Mouse (Mus musculus) CH12.LX (cell line): Measurements from ENCODE around the gene Sumo3. TPM values are rescaled to one million over a fixed set of nuclear protein-coding genes. Genes with fewer than 3 reads are reported as not detected.

ENCODE experiments used
- DNase-seq: peaks from one replicate; pipeline ENCODE4 v3.0.0-alpha.2; 2013; ENCODE audit errors: extremely low read depth
- H3K27ac ChIP-seq: 2 replicates; pipeline ENCODE4 v1.5.1; 2012; ENCODE audit warnings: low read depth, mild to moderate bottlenecking, control low read depth, moderate library complexity; ENCODE audit not compliant: insufficient read depth
- H3K27me3 ChIP-seq: replicated peaks from 2 replicates; pipeline ENCODE3; 2012; ENCODE audit warnings: inconsistent platforms
- H3K36me3 ChIP-seq, 2 experiments: replicated peaks in 1 of 2; 2 replicates each; pipeline versions ENCODE3 to v1.6.1; 2012; ENCODE audit warnings: inconsistent platforms in 1 of 2, low read length in 1 of 2, mild to moderate bottlenecking in 1 of 2, mixed read lengths in 1 of 2, moderate library complexity in 1 of 2; ENCODE audit not compliant: control insufficient read depth in 1 of 2, insufficient read depth in 1 of 2
- H3K4me1 ChIP-seq, 2 experiments: 2 replicates each; pipeline ENCODE4 v1.6.1; 2012; ENCODE audit warnings: inconsistent platforms in 1 of 2, moderate library complexity in 1 of 2; ENCODE audit not compliant: insufficient read depth in 2 of 2, control insufficient read depth in 1 of 2
- H3K4me2 ChIP-seq: 2 replicates; pipeline ENCODE4 v1.6.1; 2012; ENCODE audit warnings: low read depth, mild to moderate bottlenecking, control low read depth; ENCODE audit not compliant: poor library complexity, insufficient read depth, severe bottlenecking
- H3K4me3 ChIP-seq, 3 experiments: fragments of 150-350 bp in 1 of 3; sonication (generic) in 1 of 3; replicated peaks in 1 of 3; 2 replicates each; pipeline versions ENCODE3 to v1.5.1; 2011 to 2012; ENCODE audit warnings: low read depth in 2 of 3, low read length in 2 of 3, mild to moderate bottlenecking in 2 of 3, moderate library complexity in 2 of 3, control low read depth in 1 of 3, improper control_type of control experiment in 1 of 3, inconsistent platforms in 1 of 3, mixed read lengths in 1 of 3; ENCODE audit not compliant: poor library complexity in 1 of 3
- H3K79me2 ChIP-seq: replicated peaks from 2 replicates; pipeline ENCODE4 v1.6.1; 2012; ENCODE audit warnings: mild to moderate bottlenecking, moderate library complexity; ENCODE audit not compliant: control insufficient read depth, poor library complexity, insufficient read depth, severe bottlenecking; ENCODE audit errors: extremely low read depth
- H3K9ac ChIP-seq: 2 replicates; pipeline ENCODE4 v1.6.1; 2012; ENCODE audit warnings: low read depth, mild to moderate bottlenecking, control low read depth, moderate library complexity; ENCODE audit not compliant: insufficient read depth
- H3K9me3 ChIP-seq: replicated peaks from 2 replicates; pipeline ENCODE3; 2012; ENCODE audit warnings: low read length, inconsistent platforms, mixed read lengths
- BHLHE40 ChIP-seq: IDR thresholded peaks from 2 replicates; pipeline ENCODE4 v1.6.1; 2011; ENCODE audit warnings: mild to moderate bottlenecking, low read depth, low read length, improper control_type of control experiment
- CTCF ChIP-seq, 2 experiments: IDR thresholded peaks in 1 of 2; conservative IDR thresholded peaks in 1 of 2; 2 replicates each; pipeline ENCODE4 v1.5.1; 2011 to 2012; ENCODE audit warnings: low read depth in 2 of 2, low read length in 2 of 2, improper control_type of control experiment in 1 of 2, inconsistent platforms in 1 of 2, mild to moderate bottlenecking in 1 of 2, moderate library complexity in 1 of 2
- GABPA ChIP-seq: IDR thresholded peaks from 2 replicates; pipeline ENCODE4 v1.6.1; 2012; ENCODE audit warnings: low read depth, low read length, improper control_type of control experiment, inconsistent platforms; ENCODE audit not compliant: insufficient replicate concordance
- HCFC1 ChIP-seq: IDR thresholded peaks from 2 replicates; pipeline ENCODE4 v1.6.1; 2012; ENCODE audit warnings: low read depth, mild to moderate bottlenecking, inconsistent platforms, low read length, improper control_type of control experiment
- IRF4 ChIP-seq: IDR thresholded peaks from 2 replicates; pipeline ENCODE4 v1.6.1; 2014; ENCODE audit warnings: low read depth, mild to moderate bottlenecking, inconsistent platforms, low read length, improper control_type of control experiment
- KAT2A ChIP-seq: IDR thresholded peaks from 2 replicates; pipeline ENCODE4 v1.6.1; 2012; ENCODE audit warnings: low read length, improper control_type of control experiment, inconsistent platforms; ENCODE audit not compliant: insufficient replicate concordance
- MAFK ChIP-seq: IDR thresholded peaks from 2 replicates; pipeline ENCODE4 v1.6.1; 2011; ENCODE audit warnings: low read length, improper control_type of control experiment; ENCODE audit not compliant: insufficient replicate concordance
- MAX ChIP-seq: IDR thresholded peaks from 2 replicates; pipeline ENCODE4 v1.6.1; 2011; ENCODE audit warnings: low read length, improper control_type of control experiment
- MAZ ChIP-seq: IDR thresholded peaks from 2 replicates; pipeline ENCODE4 v1.6.1; 2012; ENCODE audit warnings: low read depth, mild to moderate bottlenecking, inconsistent platforms, low read length, improper control_type of control experiment, moderate library complexity
- MYC ChIP-seq: IDR thresholded peaks from 2 replicates; pipeline ENCODE4 v1.6.1; 2011; ENCODE audit warnings: low read depth, mild to moderate bottlenecking, improper control_type of control experiment, low read length
- NELFE ChIP-seq: IDR thresholded peaks from 2 replicates; pipeline ENCODE4 v1.6.1; 2011; ENCODE audit warnings: low read depth, low read length, improper control_type of control experiment
- PAX5 ChIP-seq: IDR thresholded peaks from 2 replicates; pipeline ENCODE4 v1.6.1; 2012; ENCODE audit warnings: low read length, inconsistent platforms, mixed read lengths
- RAD21 ChIP-seq: IDR thresholded peaks from 2 replicates; pipeline ENCODE4 v1.6.1; 2011; ENCODE audit warnings: low read depth, mild to moderate bottlenecking, low read length, improper control_type of control experiment, moderate library complexity
- RCOR1 ChIP-seq: conservative IDR thresholded peaks from 2 replicates; pipeline ENCODE4 v1.6.1; 2012; ENCODE audit warnings: low read depth, mild to moderate bottlenecking, inconsistent platforms, low read length, improper control_type of control experiment
- UBTF ChIP-seq: IDR thresholded peaks from 2 replicates; pipeline ENCODE4 v1.6.1; 2012; ENCODE audit warnings: low read depth, mild to moderate bottlenecking, inconsistent platforms, low read length, improper control_type of control experiment, moderate library complexity
- ZNF384 ChIP-seq: IDR thresholded peaks from 2 replicates; pipeline ENCODE4 v1.6.1; 2012; ENCODE audit warnings: low read depth, low read length, improper control_type of control experiment, inconsistent platforms
- dilution Hi-C: fragments of 300-500 bp; cut with MboI; formaldehyde crosslinking; loops from 2 replicates; pipeline ENCODE4 v1.14.3; 2020; ENCODE audit warnings: low sequenced_read_pairs; ENCODE audit not compliant: extremely low pct_unique_long_range_greater_than_20kb, extremely low pct_ligation_motif_present
- in situ Hi-C: fragments of 300-500 bp; cut with MboI; formaldehyde crosslinking; loops from 3 replicates; pipeline ENCODE4 v1.14.3; 2019; ENCODE audit warnings: low sequenced_read_pairs, low pct_ligation_motif_present, low pct_unique_long_range_greater_than_20kb, mixed read lengths
- polyA plus RNA-seq: library from polyadenylated mRNA; unstranded; fragments of >175 nt; gene quantifications from 2 replicates; pipeline ENCODE4 v1.2.1, GENCODE M21; 2012; ENCODE audit warnings: low read depth; ENCODE audit not compliant: insufficient read length
- total RNA-seq, 2 experiments: library from RNA; depleted of rRNA; stranded (reverse); fragments of 300-350 nt in 1 of 2; fragments of >200 nt in 1 of 2; gene quantifications; 2 replicates each; pipeline ENCODE4 v1.2.3; 2012 to 2014

Gene Sumo3
- total and polyA plus RNA-seq, 3 experiments: 54.4 to 130 (median 81.2) TPM

DNA sequence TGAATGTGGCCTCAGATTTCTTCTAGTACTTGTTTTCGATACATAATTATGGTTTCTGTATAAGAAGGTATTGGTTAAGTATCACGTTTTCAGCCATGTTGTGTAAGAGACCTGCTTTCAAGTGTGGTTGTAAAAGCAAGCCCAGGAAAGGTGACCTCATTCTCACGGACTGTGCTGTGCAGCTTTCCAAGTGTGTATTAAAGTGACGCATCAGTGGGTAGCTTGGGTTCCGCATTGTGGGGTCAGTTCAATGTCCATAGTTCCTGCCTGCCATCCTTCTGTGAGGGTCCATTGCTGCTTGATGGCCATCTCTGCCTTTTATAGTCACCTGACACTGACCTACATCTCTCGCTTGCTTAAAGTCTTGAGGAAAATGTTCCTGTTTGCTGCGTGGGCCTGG is 11.0 kb downstream of the Sumo3 start:
- H3K9me3 ChIP-seq: no peaks in the 10 kb centered on the region
- no peak overlapping the region for H3K9ac ChIP-seq
- in situ Hi-C loops: no loop called here
- dilution Hi-C loops: no loop called here
- no peak overlapping the region for H3K27ac ChIP-seq
- no peak for DNase-seq
- no peaks in the 10 kb centered on the region for H3K27me3 ChIP-seq
- no peaks in the 10 kb centered on the region for H3K79me2 ChIP-seq
- H3K36me3 ChIP-seq: peaks cover 32 to 70% of the 10 kb centered on the region in 2 experiments
- TF ChIP-seq RCOR1 (no peak), MAX (no peak), BHLHE40 (no peak)
- H3K4me2 ChIP-seq: no peak overlapping the region
- H3K4me3 ChIP-seq: no peak overlapping the region
- H3K4me1 ChIP-seq: peaks cover 0 to 7% of the 10 kb centered on the region in 2 experiments; a peak in 2 of 4 replicates

DNA sequence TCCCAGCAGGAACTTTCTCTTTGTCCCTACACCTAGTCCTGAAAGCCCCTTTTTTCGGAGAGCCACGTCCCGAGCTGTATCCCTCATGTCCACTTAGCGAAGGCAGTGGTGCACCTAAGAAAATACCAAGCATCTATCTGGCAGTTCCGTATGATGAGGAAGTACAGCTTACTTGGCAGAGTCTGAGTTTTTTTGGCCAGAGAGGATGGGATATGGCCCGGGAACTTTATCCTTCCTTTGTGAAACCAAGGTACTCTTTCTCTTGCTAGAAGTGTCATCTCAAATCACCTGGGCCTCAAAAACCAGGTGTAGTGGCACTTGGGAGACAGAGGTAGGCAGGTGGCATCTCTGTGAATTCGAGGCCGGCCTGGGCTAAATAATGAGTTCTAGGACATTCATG is 15.6 kb downstream of the Sumo3 start:
- Histone ChIP-seq H3K4me2 (peak overlapping the region; percentile 85), H3K9ac (peak overlapping the region; percentile 80), H3K4me3 (peak overlapping the region; percentile 52 to 99 (median 97)), H3K36me3 (peaks cover 19 to 54% of the 10 kb centered on the region in 2 experiments), H3K79me2 (peaks cover 42% of the 10 kb centered on the region), H3K27ac (peak overlapping the region; percentile 69)
- TF ChIP-seq NELFE: no peak
- TF ChIP-seq RAD21: no peak
- TF ChIP-seq MAZ: no peak
- TF ChIP-seq ZNF384: no peak
- no peak for TF ChIP-seq MAFK
- no peak for TF ChIP-seq CTCF (conservative IDR thresholded peaks at IDR 0.05 in 1 of 2, IDR thresholded peaks at IDR 0.05 in 1 of 2; ENCODE audit: low read depth in 2 of 2, low read length in 2 of 2)
- TF ChIP-seq KAT2A: no peak
- TF ChIP-seq HCFC1: no peak
- TF ChIP-seq GABPA: no peak
- TF ChIP-seq IRF4: no peak
- TF ChIP-seq MYC: no peak
- no peak for TF ChIP-seq UBTF
- TF ChIP-seq PAX5: no peak
- TF ChIP-seq, all 38 proteins: peak for 0
- no peaks in the 10 kb centered on the region for H3K9me3 ChIP-seq
- dilution Hi-C loops (no loop called here), in situ Hi-C loops (loop anchor here (10.0 kb wide), 1 partner anchor 107 kb away; the partner anchor contains the start of gene Fam207a)
- peaks cover 12 to 37% of the 10 kb centered on the region in 2 experiments for H3K4me1 ChIP-seq
- H3K27me3 ChIP-seq: no peaks in the 10 kb centered on the region
- no peak for DNase-seq
